Mouse (Mus musculus) embryonic facial prominence, embryonic 13.5 days (tissue): ENCODE results near the gene Elmo1. TPM values are rescaled to one million over a fixed set of nuclear protein-coding genes. Genes with fewer than 3 reads are reported as not detected.

Experiments used
- ATAC-seq: fragments of 200-750 bp; cut with Nextera tagmentation; 2 replicates; pipeline ENCODE4 v1.8.0; 2017; ENCODE audit warnings: low read depth; ENCODE audit not compliant: insufficient number of reproducible peaks, insufficient read depth, low FRiP score, low TSS enrichment
- H3K27ac ChIP-seq: fragments of 300-500 bp; sonication (generic); 2 replicates; pipeline ENCODE4 v1.5.1; 2015; ENCODE audit warnings: moderate library complexity, mild to moderate bottlenecking, inconsistent platforms
- H3K27me3 ChIP-seq: fragments of 300-500 bp; sonication (generic); 2 replicates; pipeline ENCODE4 v1.6.1; 2015; ENCODE audit warnings: mild to moderate bottlenecking, inconsistent platforms
- H3K36me3 ChIP-seq: fragments of 300-500 bp; sonication (generic); 2 replicates; pipeline ENCODE4 v1.6.1; 2015; ENCODE audit warnings: mild to moderate bottlenecking, inconsistent platforms
- H3K4me1 ChIP-seq: fragments of 300-500 bp; sonication (generic); 2 replicates; pipeline ENCODE4 v1.6.1; 2015; ENCODE audit warnings: inconsistent platforms
- H3K4me2 ChIP-seq: fragments of 300-500 bp; sonication (generic); 2 replicates; pipeline ENCODE4 v1.6.1; 2015; ENCODE audit warnings: moderate library complexity, mild to moderate bottlenecking, inconsistent platforms
- H3K4me3 ChIP-seq: fragments of 300-500 bp; sonication (generic); 2 replicates; pipeline ENCODE4 v1.5.1; 2015; ENCODE audit warnings: mild to moderate bottlenecking, inconsistent platforms
- H3K9ac ChIP-seq: fragments of 300-500 bp; sonication (generic); 2 replicates; pipeline ENCODE4 v1.6.1; 2015; ENCODE audit warnings: mild to moderate bottlenecking, inconsistent platforms
- H3K9me3 ChIP-seq: fragments of 300-500 bp; sonication (generic); 2 replicates; pipeline ENCODE4 v1.6.1; 2016; ENCODE audit warnings: inconsistent platforms
- WGBS: fragments of 180-500 bp; shearing (Covaris S2); methylation state at CpG from one replicate; pipeline ENCODE4 v1.1.7; 2015; ENCODE audit warnings: mixed read lengths; 5-methylcytosine and 5-hydroxymethylcytosine counted together
- polyA plus RNA-seq: library from polyadenylated mRNA; unstranded; fragments of >200 nt; fragmentation: Nextera tagmentation; extraction: Ambion mirVana; gene quantifications from 2 replicates; pipeline ENCODE4 v1.2.1, GENCODE M21; 2015

Gene Elmo1
- polyA plus RNA-seq, 1 experiment from 2014 or later: 15.6 TPM

DNA sequence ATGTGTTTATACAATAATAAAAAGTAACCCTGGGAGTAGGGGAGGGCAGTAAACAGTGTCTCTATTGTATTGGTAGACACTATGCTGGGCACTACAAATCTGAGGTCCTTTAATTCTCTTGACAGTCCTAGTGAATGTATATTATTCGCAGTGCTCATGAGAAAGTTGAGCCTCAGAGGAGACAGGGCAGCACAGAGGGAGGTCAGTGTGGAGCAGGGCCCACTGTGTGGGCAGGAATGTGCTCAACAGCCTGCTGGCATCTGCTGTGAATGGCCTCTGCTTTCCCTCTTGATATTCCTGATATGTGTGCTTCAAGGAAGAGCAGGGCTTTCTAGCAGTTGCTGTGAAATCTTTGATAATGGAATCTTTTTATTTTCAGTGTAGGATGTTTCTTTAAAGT lies 52.2 kb downstream of the Elmo1 start:
- WGBS: 38% methylated on average over 1 of the region's 1 CpGs

DNA sequence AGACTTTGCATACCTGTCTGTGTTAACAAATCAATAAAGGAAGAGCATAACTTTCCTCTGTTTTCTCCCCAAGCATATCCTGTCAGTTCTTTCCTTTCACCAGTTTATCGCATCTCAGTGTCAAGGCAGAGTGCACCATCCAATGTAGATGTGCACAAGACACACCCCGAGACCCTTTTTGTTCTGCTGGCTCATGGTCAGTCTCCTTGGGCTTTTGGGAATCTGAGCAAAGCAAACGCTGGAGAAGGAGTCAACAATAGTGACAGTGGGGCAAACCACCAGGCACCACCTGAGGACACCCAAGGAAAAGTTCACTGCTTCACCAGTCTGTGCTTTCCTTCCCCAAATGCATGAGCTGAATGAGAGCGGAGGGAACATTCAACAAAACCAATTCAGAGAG lies 56.5 kb downstream of the Elmo1 start:
- 92% methylated on average over 4 of the region's 4 CpGs for WGBS
- H3K9ac ChIP-seq: no peak overlapping the region

More for the DNA sequence above, 52.2 kb downstream of the Elmo1 start:
- Histone ChIP-seq H3K9me3 (no peaks in the 10 kb centered on the region), H3K36me3 (no peaks in the 10 kb centered on the region), H3K4me2 (no peak overlapping the region), H3K9ac (no peak overlapping the region), H3K4me3 (no peak overlapping the region), H3K27me3 (no peaks in the 10 kb centered on the region), H3K4me1 (peaks cover 15% of the 10 kb centered on the region; the same call in 1 of the 2 replicates), H3K27ac (no peak overlapping the region)
- ATAC-seq: no peak

DNA sequence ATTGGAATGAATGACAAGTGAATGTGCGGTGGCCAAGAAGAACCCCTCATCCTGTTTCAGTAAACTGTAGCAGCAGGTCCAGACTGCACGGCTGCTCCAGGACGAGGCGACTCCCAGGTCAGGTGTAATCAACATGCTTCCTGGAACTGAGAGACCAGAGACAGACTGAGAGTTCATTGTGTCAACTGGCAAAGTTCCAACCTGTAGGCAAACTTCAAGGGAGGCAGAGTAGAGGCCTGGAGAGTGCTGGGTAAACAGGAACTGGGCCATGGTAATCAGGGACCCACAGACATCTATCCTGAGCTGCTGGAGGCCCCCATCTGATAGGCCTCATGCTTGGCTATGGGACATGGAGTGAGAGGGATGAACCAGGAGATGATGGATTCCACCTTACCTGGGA lies 57.3 kb downstream of the Elmo1 start:
- WGBS: 67% methylated on average over 4 of the region's 4 CpGs
- Histone ChIP-seq H3K36me3 (no peaks in the 10 kb centered on the region), H3K9ac (no peak overlapping the region), H3K27ac (no peak overlapping the region), H3K4me2 (no peak overlapping the region), H3K9me3 (no peaks in the 10 kb centered on the region), H3K27me3 (no peaks in the 10 kb centered on the region), H3K4me3 (no peak overlapping the region), H3K4me1 (peaks cover 24% of the 10 kb centered on the region)
- no peak for ATAC-seq

More for the DNA sequence above, 56.5 kb downstream of the Elmo1 start:
- H3K4me3 ChIP-seq: no peak overlapping the region
- H3K27ac ChIP-seq: no peak overlapping the region
- H3K36me3 ChIP-seq: no peaks in the 10 kb centered on the region
- H3K4me1 ChIP-seq: peaks cover 17% of the 10 kb centered on the region
- ATAC-seq: no peak
- no peaks in the 10 kb centered on the region for H3K9me3 ChIP-seq
- no peak overlapping the region for H3K4me2 ChIP-seq
- no peaks in the 10 kb centered on the region for H3K27me3 ChIP-seq

DNA sequence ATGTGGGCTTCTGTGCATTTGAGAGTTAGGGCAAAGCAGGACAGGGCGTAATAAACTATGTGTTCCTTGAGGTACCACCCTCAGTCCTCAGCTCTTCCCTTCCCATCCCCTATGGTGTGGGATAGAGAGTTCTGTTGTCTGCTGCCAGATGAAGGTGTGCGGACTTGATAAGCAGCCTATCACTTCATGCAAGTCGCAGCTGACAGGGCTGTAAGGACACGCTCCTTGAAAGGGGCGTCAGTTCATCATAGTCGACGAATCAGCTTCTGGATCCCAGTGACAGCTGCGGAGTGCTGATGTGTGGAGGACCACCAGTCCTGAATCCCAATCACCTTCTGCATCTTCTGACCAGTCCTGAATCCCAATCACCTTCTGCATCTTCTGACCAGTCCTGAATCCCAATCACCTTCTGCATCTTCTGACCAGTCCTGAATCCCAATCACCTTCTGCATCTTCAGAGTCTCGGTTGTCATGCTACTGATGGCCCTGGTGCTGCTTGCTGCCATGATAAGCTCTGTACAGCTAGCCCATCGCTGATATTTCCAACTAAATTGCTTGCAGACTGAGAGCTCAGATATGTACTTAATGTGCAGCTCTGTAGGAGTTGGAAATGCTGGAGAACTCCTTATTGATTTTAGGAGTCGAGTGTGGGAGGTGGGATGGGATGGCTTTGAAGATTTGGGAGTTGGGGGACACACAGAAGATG lies 59.9 kb downstream of the Elmo1 start:
- WGBS: 83% methylated on average over 11 of the region's 11 CpGs
- H3K27ac ChIP-seq: peak overlapping the region; percentile 44; the same call in 1 of the 2 replicates
- no peaks in the 10 kb centered on the region for H3K9me3 ChIP-seq
- peaks cover 24% of the 10 kb centered on the region for H3K4me1 ChIP-seq
- no peak for ATAC-seq
- no peak overlapping the region for H3K9ac ChIP-seq
- no peak overlapping the region for H3K4me3 ChIP-seq
- no peaks in the 10 kb centered on the region for H3K36me3 ChIP-seq
- no peak overlapping the region for H3K4me2 ChIP-seq
- no peaks in the 10 kb centered on the region for H3K27me3 ChIP-seq

DNA sequence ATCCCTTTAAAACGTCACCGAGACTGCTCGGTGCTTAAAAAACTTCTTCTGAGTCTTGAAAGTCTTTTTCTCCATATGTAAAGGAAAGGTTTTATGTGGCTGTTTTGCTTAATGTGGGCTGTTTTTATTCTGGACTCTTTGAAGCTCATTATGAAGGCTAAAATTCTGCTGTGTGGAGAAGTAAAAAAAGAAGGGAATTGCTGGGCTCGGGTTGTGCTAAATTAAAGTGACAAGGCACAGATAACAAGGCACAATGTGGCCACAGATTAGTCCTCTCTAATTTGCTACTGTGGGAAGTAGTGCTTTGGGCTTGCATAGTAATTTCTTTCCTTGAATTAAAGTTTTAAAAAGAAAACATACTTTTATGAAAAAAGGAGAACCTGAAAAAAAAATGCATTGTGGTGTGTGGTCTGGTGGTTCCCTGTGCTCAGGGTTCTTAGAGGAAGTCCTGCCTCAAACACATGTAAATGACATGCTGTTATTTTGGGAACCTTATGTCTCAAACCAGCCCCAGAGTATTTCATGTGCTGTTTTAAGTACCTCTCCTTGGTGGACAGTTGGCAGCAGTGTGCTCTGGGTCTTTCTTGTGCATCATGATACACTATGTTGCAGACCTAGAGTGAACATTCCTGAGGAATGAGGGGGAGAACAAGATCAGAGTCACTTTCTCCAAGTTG lies 61.0 kb downstream of the Elmo1 start:
- no peak overlapping the region for H3K4me3 ChIP-seq
- H3K4me1 ChIP-seq: peaks cover 24% of the 10 kb centered on the region
- 29% methylated on average over 4 of the region's 4 CpGs for WGBS
- no peak overlapping the region for H3K9ac ChIP-seq
- H3K9me3 ChIP-seq: no peaks in the 10 kb centered on the region
- ATAC-seq: no peak
- H3K27ac ChIP-seq: peak overlapping the region; percentile 44; the same call in 1 of the 2 replicates
- no peaks in the 10 kb centered on the region for H3K27me3 ChIP-seq
- H3K36me3 ChIP-seq: no peaks in the 10 kb centered on the region
- no peak overlapping the region for H3K4me2 ChIP-seq

DNA sequence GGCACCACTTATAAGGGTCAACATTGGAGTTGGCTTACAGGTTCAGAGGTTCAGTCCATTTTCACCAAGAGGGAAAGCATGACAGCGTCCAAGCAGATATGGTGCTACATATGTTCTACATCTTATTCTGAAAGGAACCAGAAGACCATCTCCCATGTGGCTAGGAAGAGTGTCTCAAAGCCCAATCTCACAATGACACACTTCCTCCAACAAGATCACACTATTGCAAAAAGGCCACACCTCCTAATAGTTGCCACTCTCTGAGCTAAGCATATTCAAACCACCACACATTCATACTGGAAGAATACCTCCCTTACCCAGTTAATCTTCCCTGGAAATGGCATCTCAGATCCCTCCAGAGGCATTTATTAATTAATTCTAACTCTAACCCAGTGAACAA lies 66.7 kb downstream of the Elmo1 start:
- H3K36me3 ChIP-seq: no peaks in the 10 kb centered on the region
- no peak overlapping the region for H3K9ac ChIP-seq
- H3K27me3 ChIP-seq: no peaks in the 10 kb centered on the region
- no peak overlapping the region for H3K4me2 ChIP-seq
- no peak for ATAC-seq
- peaks cover 6% of the 10 kb centered on the region; the same call in 1 of the 2 replicates for H3K4me1 ChIP-seq
- no peak overlapping the region for H3K27ac ChIP-seq
- 92% methylated on average over 1 of the region's 1 CpGs for WGBS
- H3K9me3 ChIP-seq: no peaks in the 10 kb centered on the region
- H3K4me3 ChIP-seq: no peak overlapping the region

DNA sequence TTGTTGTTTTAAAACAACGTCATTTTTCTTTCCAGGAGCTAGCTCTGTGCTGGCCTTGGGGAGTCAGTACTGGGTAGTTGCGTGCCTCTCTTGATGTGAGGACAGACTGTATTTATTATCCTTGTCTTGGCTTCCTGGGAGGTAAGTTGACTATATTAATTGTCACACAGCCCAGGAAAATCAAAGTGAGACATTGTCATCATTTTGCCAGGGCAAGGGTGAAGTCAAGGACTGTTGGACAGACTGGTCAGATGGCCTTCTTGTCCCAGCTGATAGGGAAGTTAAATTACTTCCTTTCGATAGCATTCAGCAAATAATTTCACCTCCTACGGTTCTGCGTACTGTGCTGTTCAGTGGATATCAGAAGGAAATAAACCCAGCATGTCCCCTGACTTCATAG lies 67.1 kb downstream of the Elmo1 start:
- 80% methylated on average over 5 of the region's 5 CpGs for WGBS
- ATAC-seq: no peak
- no peak overlapping the region for H3K4me3 ChIP-seq
- H3K27me3 ChIP-seq: no peaks in the 10 kb centered on the region
- no peak overlapping the region for H3K27ac ChIP-seq
- 0 out of 2 replicates have a peak, but pooled peaks cover under 1% of the 10 kb centered on the region for H3K4me1 ChIP-seq
- no peak overlapping the region for H3K4me2 ChIP-seq
- no peaks in the 10 kb centered on the region for H3K36me3 ChIP-seq
- H3K9me3 ChIP-seq: no peaks in the 10 kb centered on the region
- no peak overlapping the region for H3K9ac ChIP-seq

DNA sequence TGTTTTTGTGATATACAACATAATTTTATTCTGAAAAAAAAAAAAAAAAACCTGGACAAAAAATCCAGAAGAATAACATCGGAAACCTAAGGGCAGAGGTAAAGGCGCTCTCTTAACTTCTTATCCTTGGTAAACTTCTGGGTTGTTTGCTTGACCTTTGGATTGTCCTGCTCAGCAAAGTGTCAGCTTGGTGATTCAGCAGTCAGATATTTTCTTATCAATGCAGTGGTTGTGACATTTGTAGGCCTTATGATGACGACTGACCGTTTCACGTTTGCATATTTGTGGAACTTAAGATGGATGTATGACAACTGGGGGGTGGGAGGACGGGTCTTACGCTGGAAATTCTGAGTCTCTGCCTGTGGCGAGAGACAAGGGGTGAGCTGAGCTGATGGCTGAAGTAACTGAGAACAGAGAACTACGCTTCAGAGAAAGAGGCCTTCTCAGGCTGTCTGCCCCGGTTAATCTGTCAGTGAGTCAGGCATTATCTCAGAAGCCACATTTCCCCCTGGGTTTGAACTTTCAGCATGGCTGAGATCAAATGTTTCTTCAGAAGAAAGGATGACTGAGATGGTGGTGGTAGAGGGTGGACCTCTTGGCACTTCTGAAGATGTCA lies 73.1 kb downstream of the Elmo1 start:
- Histone ChIP-seq H3K27me3 (no peaks in the 10 kb centered on the region), H3K4me1 (peaks cover 5% of the 10 kb centered on the region; the same call in 1 of the 2 replicates), H3K27ac (no peak overlapping the region), H3K36me3 (no peaks in the 10 kb centered on the region), H3K9me3 (no peaks in the 10 kb centered on the region), H3K4me2 (no peak overlapping the region), H3K9ac (no peak overlapping the region), H3K4me3 (no peak overlapping the region)
- 77% methylated on average over 10 of the region's 10 CpGs for WGBS
- no peak for ATAC-seq

DNA sequence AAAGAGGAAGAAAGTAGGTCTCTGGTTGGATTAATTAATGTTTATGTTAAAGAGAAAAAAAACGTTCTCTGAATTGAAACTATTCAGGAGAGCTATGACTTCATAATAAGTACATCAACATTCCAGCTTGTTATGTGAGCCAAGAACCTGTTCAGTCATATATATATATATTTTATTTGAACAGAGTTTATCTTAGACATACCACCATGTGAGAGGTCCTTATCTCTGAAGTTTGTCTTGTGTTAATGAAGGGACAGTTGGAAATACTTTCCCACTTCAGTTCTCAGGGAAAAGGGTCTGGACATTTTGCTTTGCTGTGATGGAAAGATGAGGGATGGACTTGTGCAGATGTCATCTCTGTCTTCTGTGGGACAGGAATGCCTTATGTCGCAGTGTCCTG lies 74.4 kb downstream of the Elmo1 start:
- Histone ChIP-seq H3K36me3 (no peaks in the 10 kb centered on the region), H3K27me3 (no peaks in the 10 kb centered on the region), H3K4me3 (no peak overlapping the region), H3K27ac (no peak overlapping the region), H3K9ac (no peak overlapping the region), H3K4me1 (peaks cover 5% of the 10 kb centered on the region; the same call in 1 of the 2 replicates), H3K4me2 (no peak overlapping the region), H3K9me3 (no peaks in the 10 kb centered on the region)
- ATAC-seq: no peak
- WGBS: 74% methylated on average over 2 of the region's 2 CpGs

DNA sequence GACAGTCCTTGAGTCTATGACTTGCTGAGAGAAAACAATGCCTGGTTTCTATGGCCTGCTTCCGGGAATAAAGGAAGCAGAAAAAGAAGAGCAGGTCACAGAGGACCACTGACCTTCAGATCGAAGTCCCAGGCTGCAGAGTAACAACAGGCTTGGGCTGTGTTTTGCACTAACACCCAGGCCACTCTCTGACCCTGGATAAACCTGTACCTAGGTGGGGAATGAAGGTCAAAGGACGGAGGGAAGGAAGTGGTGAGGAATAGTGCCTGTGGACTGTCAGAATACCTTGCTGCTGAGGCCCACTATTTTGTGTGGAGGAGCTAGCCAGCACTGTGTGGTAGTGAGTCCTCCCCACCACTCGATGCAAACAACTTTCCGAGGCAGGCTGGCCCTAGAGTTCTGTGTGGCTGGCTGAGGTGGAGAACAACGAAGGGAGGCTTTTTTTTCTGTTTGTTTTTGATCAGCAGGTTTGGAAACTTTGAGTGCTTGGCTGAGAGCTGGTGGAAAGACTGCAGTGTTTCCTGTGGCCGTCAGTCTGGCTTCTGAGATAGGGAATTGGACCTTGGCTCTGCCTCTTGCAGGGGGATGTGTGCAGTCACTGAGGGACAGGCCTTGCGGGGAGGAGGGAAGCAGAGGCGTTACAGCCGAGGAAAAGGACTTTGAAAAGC lies 83.7 kb downstream of the Elmo1 start:
- 36% methylated on average over 10 of the region's 10 CpGs for WGBS
- Histone ChIP-seq H3K4me2 (no peak overlapping the region), H3K4me3 (no peak overlapping the region), H3K9me3 (no peaks in the 10 kb centered on the region), H3K27me3 (no peaks in the 10 kb centered on the region), H3K27ac (peak overlapping the region; percentile 30; the same call in 1 of the 2 replicates), H3K4me1 (peaks cover 4% of the 10 kb centered on the region; the same call in 1 of the 2 replicates), H3K36me3 (no peaks in the 10 kb centered on the region), H3K9ac (no peak overlapping the region)
- no peak for ATAC-seq

DNA sequence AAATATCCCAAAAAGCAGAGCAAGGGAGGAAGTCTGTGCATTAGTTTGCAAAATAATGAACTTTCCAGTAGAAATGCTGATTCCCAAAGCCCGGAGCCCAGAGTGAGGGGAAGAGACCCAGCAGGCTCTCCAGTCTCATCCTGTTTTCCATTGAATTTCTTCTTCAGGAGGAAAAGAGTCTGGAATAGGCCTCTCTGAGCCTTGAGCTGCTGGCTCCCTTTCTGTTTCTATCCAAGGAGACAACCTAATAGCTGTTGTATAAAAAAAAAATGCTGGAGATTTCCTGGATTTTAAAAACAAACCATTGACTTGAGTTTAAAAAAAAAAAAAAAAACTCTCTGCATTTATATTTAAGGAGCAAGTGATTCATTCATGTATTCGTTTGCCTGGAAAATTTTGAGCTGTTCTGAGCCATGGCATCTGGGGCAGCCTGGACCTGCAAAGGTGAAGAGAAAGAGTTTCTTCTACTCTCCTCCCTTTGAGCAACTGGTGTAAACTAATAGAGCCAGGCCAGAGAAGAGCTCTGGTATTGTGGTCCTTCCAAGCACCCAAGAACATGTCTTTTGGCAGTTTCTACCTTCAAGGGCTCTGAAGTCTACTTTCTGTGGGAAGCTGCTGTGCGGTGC lies 84.4 kb downstream of the Elmo1 start:
- no peak overlapping the region for H3K4me3 ChIP-seq

More for the DNA sequence above, 84.4 kb downstream of the Elmo1 start:
- no peak overlapping the region for H3K4me2 ChIP-seq
- H3K9me3 ChIP-seq: no peaks in the 10 kb centered on the region
- WGBS: 61% methylated on average over 3 of the region's 3 CpGs
- peak overlapping the region; percentile 33 for H3K27ac ChIP-seq
- ATAC-seq: no peak
- no peak overlapping the region for H3K9ac ChIP-seq
- H3K36me3 ChIP-seq: no peaks in the 10 kb centered on the region
- peaks cover 4% of the 10 kb centered on the region; the same call in 1 of the 2 replicates for H3K4me1 ChIP-seq
- no peaks in the 10 kb centered on the region for H3K27me3 ChIP-seq
